Mouse (Mus musculus): ENCODE measurements around the gene Gatb. TPM values are rescaled to one million over a fixed set of nuclear protein-coding genes. Genes with fewer than 3 reads are reported as not detected.

The Gatb gene
- polyA plus RNA-seq, 1 experiment from 2014 or later = 20.0 TPM

GRCm38 (mm10) chr3:85691134-85691533 lies 117.2 kb downstream of the Gatb start:
- Histone ChIP-seq H3K27me3 (no peaks in the 10 kb centered on the region), H3K9ac (replicated peaks) (no peak overlapping the region), H3K4me1 (no peaks in the 10 kb centered on the region), H3K36me3 (no peaks in the 10 kb centered on the region), H3K4me3 (no peak overlapping the region), H3K27ac (replicated peaks) (no peak overlapping the region), H3K9me3 (no peaks in the 10 kb centered on the region), H3K4me2 (replicated peaks) (no peak overlapping the region)
- 66% methylated on average over 4 of the region's 4 CpGs for WGBS
- no peak for ATAC-seq (replicated peaks)

GRCm38 (mm10) chr3:85693013-85693412 lies 119.1 kb downstream of the Gatb start:
- Histone ChIP-seq H3K9me3 (no peaks in the 10 kb centered on the region), H3K9ac (replicated peaks) (no peak overlapping the region), H3K27ac (replicated peaks) (no peak overlapping the region), H3K4me1 (no peaks in the 10 kb centered on the region), H3K27me3 (no peaks in the 10 kb centered on the region), H3K4me3 (no peak overlapping the region), H3K4me2 (replicated peaks) (no peak overlapping the region), H3K36me3 (no peaks in the 10 kb centered on the region)
- WGBS = 36% methylated on average over 3 of the region's 3 CpGs
- no peak for ATAC-seq (replicated peaks)

- no peak overlapping the region for H3K9ac ChIP-seq (replicated peaks)
- no peak overlapping the region for H3K4me2 ChIP-seq (replicated peaks)
- no peaks in the 10 kb centered on the region for H3K36me3 ChIP-seq
- H3K27me3 ChIP-seq = no peaks in the 10 kb centered on the region
- no peaks in the 10 kb centered on the region for H3K9me3 ChIP-seq
- ATAC-seq (replicated peaks) = no peak
- no peak overlapping the region for H3K4me3 ChIP-seq
- no peak overlapping the region for H3K27ac ChIP-seq (replicated peaks)
- H3K4me1 ChIP-seq = no peaks in the 10 kb centered on the region
- 73% methylated on average over 3 of the region's 3 CpGs for WGBS
Measured at GRCm38 (mm10) chr3:85695056-85695455, 121.1 kb downstream of the Gatb start.

GRCm38 (mm10) chr3:85698496-85698895 lies 124.6 kb downstream of the Gatb start:
- no peaks in the 10 kb centered on the region for H3K27me3 ChIP-seq
- no peak overlapping the region for H3K9ac ChIP-seq (replicated peaks)
- 77% methylated on average over 4 of the region's 4 CpGs for WGBS
- no peak overlapping the region for H3K27ac ChIP-seq (replicated peaks)
- no peak for ATAC-seq (replicated peaks)
- no peaks in the 10 kb centered on the region for H3K4me1 ChIP-seq
- H3K4me3 ChIP-seq = no peak overlapping the region
- H3K9me3 ChIP-seq = no peaks in the 10 kb centered on the region
- H3K4me2 ChIP-seq (replicated peaks) = no peak overlapping the region
- H3K36me3 ChIP-seq = no peaks in the 10 kb centered on the region

- no peaks in the 10 kb centered on the region for H3K9me3 ChIP-seq
- H3K27me3 ChIP-seq = no peaks in the 10 kb centered on the region
- no peak for ATAC-seq (replicated peaks)
- H3K36me3 ChIP-seq = no peaks in the 10 kb centered on the region
- H3K27ac ChIP-seq (replicated peaks) = no peak overlapping the region
- no peak overlapping the region for H3K4me3 ChIP-seq
- H3K4me2 ChIP-seq (replicated peaks) = no peak overlapping the region
- 46% methylated on average over 6 of the region's 6 CpGs for WGBS
- no peak overlapping the region for H3K9ac ChIP-seq (replicated peaks)
- H3K4me1 ChIP-seq = no peaks in the 10 kb centered on the region
Measured at GRCm38 (mm10) chr3:85703141-85703882, 129.4 kb downstream of the Gatb start.

Other genes starting within 250 kb of the Gatb start
- gene Fam160a1, start 243.2 kb downstream of the Gatb start, polyA plus RNA-seq (2015; fragmentation: Nextera tagmentation; extraction: Ambion mirVana) = 1.0 and 1.5 TPM in 2 replicates